Comparison of ENCODE assay signal across 19 mouse cellular contexts in genomic region chr17:48332524-48332923, GRCm38 (mm10). TPM values are rescaled to one million over a fixed set of nuclear protein-coding genes. Genes with fewer than 3 reads are reported as not detected.
"Had no signal": no experiment of that assay in that cellular context is flagged by ENCODE, and none has a peak within 500 bp of the region (broad histone marks: within the 10 kb centered on the region; RNA-seq: fewer than 3 reads in every experiment).

No protein-coding gene starts in this region.

- H3K36me3 ChIP-seq: limb, embryonic 12.5 days; limb, embryonic 15.5 days; midbrain, embryonic 12.5 days; midbrain, embryonic 15.5 days; neural tube, embryonic 12.5 days; neural tube, embryonic 15.5 days; stomach, embryonic 15.5 days had no signal

- H3K9ac ChIP-seq: limb, embryonic 12.5 days; limb, embryonic 15.5 days; liver, embryonic 14.5 days; liver, postnatal 0 days; lung, embryonic 14.5 days; midbrain, embryonic 12.5 days; midbrain, embryonic 15.5 days; neural tube, embryonic 12.5 days; neural tube, embryonic 15.5 days; stomach, embryonic 15.5 days had no signal

- DNase-seq: kidney, postnatal 4 days; left cerebral cortex, postnatal 4 days; liver, postnatal 0 days; lung, embryonic 14.5 days; retina, postnatal 1 day; right cerebral cortex, postnatal 25 days; spleen, adult 18-20 months; thymus, postnatal 36 days had no signal

- H3K4me3 ChIP-seq: limb, embryonic 12.5 days; limb, embryonic 15.5 days; midbrain, embryonic 12.5 days; midbrain, embryonic 15.5 days; neural tube, embryonic 12.5 days; neural tube, embryonic 15.5 days; stomach, embryonic 15.5 days had no signal

- H3K27me3 ChIP-seq: limb, embryonic 12.5 days; limb, embryonic 15.5 days; midbrain, embryonic 12.5 days; midbrain, embryonic 15.5 days; neural tube, embryonic 12.5 days; neural tube, embryonic 15.5 days; stomach, embryonic 15.5 days had no signal

- H3K27ac ChIP-seq: limb, embryonic 12.5 days; limb, embryonic 15.5 days; liver, embryonic 14.5 days; macrophage; midbrain, embryonic 12.5 days; midbrain, embryonic 15.5 days; neural tube, embryonic 12.5 days; neural tube, embryonic 15.5 days; stomach, embryonic 15.5 days had no signal

- H3K4me2 ChIP-seq: limb, embryonic 12.5 days; limb, embryonic 15.5 days; liver, embryonic 11.5 days; lung, embryonic 14.5 days; midbrain, embryonic 12.5 days; midbrain, embryonic 15.5 days; neural tube, embryonic 12.5 days; neural tube, embryonic 15.5 days; stomach, embryonic 15.5 days had no signal

- H3K9me3 ChIP-seq: limb, embryonic 12.5 days; limb, embryonic 15.5 days; midbrain, embryonic 12.5 days; midbrain, embryonic 15.5 days; neural tube, embryonic 12.5 days; neural tube, embryonic 15.5 days; stomach, embryonic 15.5 days had no signal

- ATAC-seq: liver, postnatal 0 days; lung, postnatal 0 days; midbrain, embryonic 15.5 days had no signal

- H3K4me1 ChIP-seq: limb, embryonic 12.5 days; limb, embryonic 15.5 days; midbrain, embryonic 12.5 days; midbrain, embryonic 15.5 days; neural tube, embryonic 12.5 days; neural tube, embryonic 15.5 days; stomach, embryonic 15.5 days had no signal

RNA-seq across cellular contexts. Expression of gene B430306N03Rik, which starts 16.6 kb away (rescaled TPM):
- polyA plus RNA-seq: neural tube, embryonic 12.5 days had no signal

RNA-seq across cellular contexts. Expression of gene Treml2, which starts 33.2 kb away (rescaled TPM):
- polyA plus RNA-seq: midbrain, embryonic 15.5 days had no signal
